Comparison of ENCODE assay signal across 8 mouse cellular contexts in genomic region chr2:5950766-5951595, GRCm38 (mm10). TPM values are rescaled to one million over a fixed set of nuclear protein-coding genes. Genes with fewer than 3 reads are reported as not detected.
DNase-seq lines count a peak whose midpoint lies in the region; ATAC-seq lines count a peak whose summit lies in the region.

Upf2 (plus strand) TSS chr2:5951469.

- H3K9me3 ChIP-seq in forebrain, embryonic 14.5 days (replicated peaks; ENCODE audit: control insufficient read depth, low read length), result no peaks in the 10 kb centered on the region
- no peaks in the 10 kb centered on the region for H3K9me3 ChIP-seq in neural tube, embryonic 15.5 days (replicated peaks)

- WGBS in forebrain, embryonic 14.5 days, result 2% methylated on average over 40 of the region's 54 CpGs
- under 1% methylated on average over 43 of the region's 54 CpGs for WGBS in neural tube, embryonic 15.5 days

- H3K4me2 ChIP-seq in forebrain, embryonic 14.5 days (ENCODE audit: low read length), result peak within 1 kb of the TSS; percentile 81
- H3K4me2 ChIP-seq in neural tube, embryonic 15.5 days, result peak within 1 kb of the TSS; percentile 86

- H3K27ac ChIP-seq in forebrain, embryonic 14.5 days (ENCODE audit: low read depth, low read length), result peak within 1 kb of the TSS; percentile 79
- H3K27ac ChIP-seq in neural tube, embryonic 15.5 days (replicated peaks), result peak within 1 kb of the TSS; percentile 89

- peak within 1 kb of the TSS; percentile 97 for H3K4me3 ChIP-seq in forebrain, embryonic 14.5 days (ENCODE audit: low read depth, low read length)
- H3K4me3 ChIP-seq in neural tube, embryonic 15.5 days (replicated peaks), result peak within 1 kb of the TSS; percentile 83

- peak; percentile 98 for DNase-seq in ES-CJ7 (ENCODE audit: low read depth, low spot score)
- peak; percentile 95 for DNase-seq in cerebellum, adult 11 months
- peak; percentile 99 for DNase-seq in forebrain, embryonic 14.5 days (ENCODE audit: low spot score)
- DNase-seq in heart, postnatal 14 days, result peak; percentile 96
- peak; percentile 95 for DNase-seq in layer of hippocampus, adult 11-12 months (ENCODE audit: low spot score)
- DNase-seq in lung, adult 18-20 months, result peak; percentile 95 to 98
- DNase-seq in testis, postnatal 14 days (ENCODE audit: low spot score), result peak; percentile 97

- H3K36me3 ChIP-seq in forebrain, embryonic 14.5 days (ENCODE audit: control insufficient read depth, insufficient read depth, low read length), result no peaks in the 10 kb centered on the region
- no peaks in the 10 kb centered on the region for H3K36me3 ChIP-seq in neural tube, embryonic 15.5 days

- H3K9ac ChIP-seq in forebrain, embryonic 14.5 days (ENCODE audit: low read length), result peak within 1 kb of the TSS; percentile 93
- peak within 1 kb of the TSS; percentile 87 for H3K9ac ChIP-seq in neural tube, embryonic 15.5 days (replicated peaks)

- no peaks in the 10 kb centered on the region for H3K27me3 ChIP-seq in forebrain, embryonic 14.5 days (replicated peaks; ENCODE audit: control insufficient read depth, insufficient read depth, low read length)
- no peaks in the 10 kb centered on the region for H3K27me3 ChIP-seq in neural tube, embryonic 15.5 days (replicated peaks)

- H3K4me1 ChIP-seq in forebrain, embryonic 14.5 days (ENCODE audit: control insufficient read depth, insufficient read depth, low read length), result peaks cover 7% of the 10 kb centered on the region; the same call in 1 of the 2 replicates
- peaks cover 14% of the 10 kb centered on the region for H3K4me1 ChIP-seq in neural tube, embryonic 15.5 days

- ATAC-seq in forebrain, embryonic 14.5 days, result peak; percentile 96
- peak; percentile 96 for ATAC-seq in neural tube, embryonic 15.5 days (ENCODE audit: low FRiP score)

- intact Hi-C loops in heart, postnatal 14 days (cut with DNase I), result loop anchor here (2.0 kb wide), 1 partner anchor 56 kb away; the partner anchor contains the start of gene Sec61a2

RNA-seq across cellular contexts. Expression of gene Upf2, which starts in this region (rescaled TPM):
- polyA plus RNA-seq in forebrain, embryonic 14.5 days (2014; fragmentation: Nextera tagmentation; extraction: Ambion mirVana), result 7.6 and 7.8 TPM in 2 replicates
- 10 to 100 TPM; 12.6 to 13.4 TPM for total RNA-seq in heart, postnatal 14 days (2021)
- 7.3 and 8.0 TPM in 2 replicates for polyA plus RNA-seq in neural tube, embryonic 15.5 days (2015; fragmentation: Nextera tagmentation; extraction: Ambion mirVana)

Comparison
In these comparisons a context has a peak if more than half of its experiments do, and no peak if none do; other contexts are left out.
1. Peak in every context shown above with its lines: DNase-seq, ATAC-seq, H3K4me3 ChIP-seq and H3K27ac ChIP-seq.